Mouse (Mus musculus): Measurements from ENCODE around the gene Krt4. TPM values are rescaled to one million over a fixed set of nuclear protein-coding genes. Genes with fewer than 3 reads are reported as not detected.

Gene Krt4
- total RNA-seq, 1 experiment from 2014 or later: not detected

DNA sequence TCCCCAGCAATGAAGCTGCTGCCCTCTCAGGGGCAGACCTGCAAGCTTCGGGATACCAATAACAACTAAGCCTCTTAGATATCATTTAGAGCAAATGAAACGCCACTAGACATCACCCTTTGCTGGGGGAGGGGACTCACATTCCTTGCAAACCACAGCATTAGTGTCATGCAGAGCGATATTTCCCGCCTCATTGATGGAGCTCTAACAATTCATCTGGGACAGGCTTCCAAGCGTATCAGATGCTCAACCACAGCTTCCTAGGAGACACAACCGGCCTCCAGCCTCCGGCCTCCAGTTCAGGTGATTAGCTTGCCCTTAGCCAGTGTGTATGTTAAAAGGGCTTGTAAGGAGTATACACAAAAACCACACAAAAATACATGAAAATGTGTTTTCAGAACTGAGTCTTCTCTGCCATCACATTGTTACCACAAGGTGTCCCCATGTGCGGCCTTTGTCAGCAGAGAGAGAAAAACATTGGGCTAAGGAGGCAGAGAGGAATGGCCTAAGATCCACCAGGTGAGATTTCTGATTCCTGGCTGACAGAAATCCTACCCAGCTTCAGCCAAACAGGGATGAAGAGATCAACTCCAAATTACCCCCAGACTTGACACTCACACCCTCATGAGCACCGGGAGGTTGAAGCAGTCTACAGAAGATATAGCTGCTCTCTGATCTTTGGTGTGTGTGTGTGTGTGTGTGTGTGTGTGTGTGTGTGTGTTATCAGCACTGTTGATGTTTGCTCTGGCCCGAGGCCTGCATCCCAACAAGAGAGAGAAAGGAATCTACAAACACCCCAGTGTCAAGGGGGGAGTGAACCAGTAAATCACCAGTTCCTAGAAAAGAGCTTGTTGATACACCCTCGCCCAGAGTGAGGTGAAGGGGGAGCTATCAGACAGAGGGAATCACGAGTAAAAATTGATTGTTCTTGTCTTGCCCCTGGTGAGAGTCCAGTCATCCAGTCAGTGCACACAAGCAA lies 22.1 kb downstream of the Krt4 start:
- ATAC-seq (replicated peaks; ENCODE audit: low read depth, poor library complexity, severe bottlenecking): no peak

DNA sequence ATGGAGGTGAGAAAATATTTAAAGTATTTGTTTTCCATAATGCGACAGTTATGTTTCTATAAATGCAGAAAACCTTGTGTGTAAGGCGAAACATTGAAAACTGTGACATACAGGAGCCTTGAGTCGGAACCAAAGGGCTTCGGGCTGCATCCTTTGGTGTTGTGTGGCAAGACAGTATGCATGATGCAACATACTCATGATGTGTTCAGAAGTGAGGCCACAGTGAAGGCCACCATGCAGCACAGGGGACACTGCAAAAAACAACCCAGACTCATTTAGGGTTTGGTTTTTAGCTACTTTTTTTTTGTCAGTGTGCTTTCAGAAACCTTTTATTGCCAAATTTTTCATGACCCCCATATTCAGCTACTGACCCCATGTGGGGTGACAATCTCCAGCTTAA lies 29.3 kb downstream of the Krt4 start:
- ATAC-seq (replicated peaks; ENCODE audit: low read depth, poor library complexity, severe bottlenecking): no peak

GRCm38 (mm10) chr15:101892820-101893219 lies 31.7 kb downstream of the Krt4 start, which contains the start of gene Krt76:
Gene Krt76, minus strand, starts transcription at chr15:101892920.
- ATAC-seq (replicated peaks; ENCODE audit: low read depth, poor library complexity, severe bottlenecking): no peak

DNA sequence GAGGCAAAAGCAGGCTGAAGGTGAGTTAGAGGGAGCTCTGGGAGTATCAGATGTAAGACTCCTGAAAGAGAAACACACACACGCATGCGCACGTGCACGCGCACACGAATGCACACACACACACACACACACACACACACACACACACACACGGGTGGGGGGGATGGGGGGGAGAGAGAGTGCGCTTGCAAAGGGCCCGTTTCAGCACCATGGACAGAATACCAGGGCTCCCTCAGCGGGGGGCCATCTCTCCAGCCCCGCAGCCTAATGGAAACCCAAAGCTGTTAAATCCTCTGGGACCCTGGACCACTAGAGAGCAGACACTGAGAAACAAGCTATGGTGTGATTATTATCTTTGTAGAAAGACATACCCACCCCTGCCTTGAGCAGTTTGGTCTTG lies 44.8 kb downstream of the Krt4 start:
- ATAC-seq (replicated peaks; ENCODE audit: low read depth, poor library complexity, severe bottlenecking): no peak

DNA sequence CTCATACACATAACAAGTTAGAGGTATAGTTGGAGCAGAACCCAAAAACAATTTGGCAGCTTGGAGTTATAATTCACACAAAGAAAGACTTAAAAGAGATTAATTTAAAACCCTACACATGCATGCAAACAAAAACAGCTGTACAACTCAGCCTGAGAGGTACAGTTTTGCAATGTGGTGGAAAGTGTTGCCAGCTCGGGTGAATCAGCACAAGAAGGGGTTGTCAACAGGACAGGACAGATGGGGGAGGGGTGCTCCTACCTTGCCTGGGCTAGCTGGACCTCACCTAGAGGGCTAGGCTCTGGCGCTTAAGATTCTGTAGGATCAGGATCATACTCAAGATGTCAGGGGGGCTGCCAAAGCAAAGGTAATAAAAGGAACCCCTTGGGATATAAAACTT lies 46.5 kb downstream of the Krt4 start:
- ATAC-seq (replicated peaks; ENCODE audit: low read depth, poor library complexity, severe bottlenecking): no peak

- ATAC-seq (replicated peaks; ENCODE audit: low read depth, poor library complexity, severe bottlenecking): no peak
Measured at GRCm38 (mm10) chr15:101874383-101874782, 50.2 kb downstream of the Krt4 start.

- ATAC-seq (replicated peaks; ENCODE audit: low read depth, poor library complexity, severe bottlenecking): no peak
Measured at GRCm38 (mm10) chr15:101873231-101873630, 51.3 kb downstream of the Krt4 start.

GRCm38 (mm10) chr15:101869431-101869830 lies 55.1 kb downstream of the Krt4 start, which contains the start of gene Krt77:
Gene Krt77, minus strand, starts transcription at chr15:101869705.
- no peak for ATAC-seq (replicated peaks; ENCODE audit: low read depth, poor library complexity, severe bottlenecking)

Other genes starting within 250 kb of the Krt4 start
- gene Krt6b, start 244.4 kb downstream of the Krt4 start, total RNA-seq (2017): not detected in 2 replicates
- not detected in 2 replicates for gene Krt6a, start 230.4 kb downstream of the Krt4 start, total RNA-seq (2017)
- gene Krt5, start 211.8 kb downstream of the Krt4 start, total RNA-seq (2017): not detected in 2 replicates
- not detected in 2 replicates for gene Krt71, start 181.6 kb downstream of the Krt4 start, total RNA-seq (2017)
- gene Krt72, start 138.3 kb downstream of the Krt4 start, total RNA-seq (2017): not detected in 2 replicates
- gene Krt73, start 122.4 kb downstream of the Krt4 start, total RNA-seq (2017): not detected in 2 replicates
- gene Krt2, start 106.6 kb downstream of the Krt4 start, total RNA-seq (2017): not detected in 2 replicates
- gene Krt1, start 73.9 kb downstream of the Krt4 start, total RNA-seq (2017): not detected in 2 replicates
- not detected in 2 replicates for gene Krt77, start 55.0 kb downstream of the Krt4 start, total RNA-seq (2017)
- gene Krt76, start 31.8 kb downstream of the Krt4 start, total RNA-seq (2017): not detected in 2 replicates
- gene Krt79, start 15.6 kb upstream of the Krt4 start, total RNA-seq (2017): not detected in 2 replicates
- gene Krt78, start 29.6 kb upstream of the Krt4 start, total RNA-seq (2017): not detected in 2 replicates
- not detected in 2 replicates for gene Krt8, start 79.7 kb upstream of the Krt4 start, total RNA-seq (2017)
- 15.7 and 19.7 TPM in 2 replicates for gene Krt18, start 103.4 kb upstream of the Krt4 start, total RNA-seq (2017)
- gene Eif4b, start 149.0 kb upstream of the Krt4 start, total RNA-seq (2017): 452 and 502 TPM in 2 replicates
- gene Tns2, start 175.7 kb upstream of the Krt4 start, total RNA-seq (2017): not detected in 2 replicates
- gene Spryd3, start 211.5 kb upstream of the Krt4 start, total RNA-seq (2017): 9.7 and 15.5 TPM in 2 replicates
- not detected in 2 replicates for gene Igfbp6, start 219.6 kb upstream of the Krt4 start, total RNA-seq (2017)
- 3.3 and 6.3 TPM in 2 replicates for gene Soat2, start 225.8 kb upstream of the Krt4 start, total RNA-seq (2017)